Mouse (Mus musculus): Measurements from ENCODE around the gene Gm5868.
"Not testable (repeated sequence)": the region's sequence is repeated elsewhere in the genome, so short reads cannot be mapped to it uniquely, and the experiment has no call there.

Gm5868 gene

GRCm38 (mm10) chr5:72587192-72587681 lies at the start of gene Gm5868:
Gm5868 (minus strand) TSS chr5:72587551.
- DNase-seq (ENCODE audit: low read depth, low spot score) = no peak

- no peak for DNase-seq (ENCODE audit: low read depth, low spot score)
These were observed 49.2 kb upstream of the Gm5868 start for GRCm38 (mm10) chr5:72636576-72636975.

DNA sequence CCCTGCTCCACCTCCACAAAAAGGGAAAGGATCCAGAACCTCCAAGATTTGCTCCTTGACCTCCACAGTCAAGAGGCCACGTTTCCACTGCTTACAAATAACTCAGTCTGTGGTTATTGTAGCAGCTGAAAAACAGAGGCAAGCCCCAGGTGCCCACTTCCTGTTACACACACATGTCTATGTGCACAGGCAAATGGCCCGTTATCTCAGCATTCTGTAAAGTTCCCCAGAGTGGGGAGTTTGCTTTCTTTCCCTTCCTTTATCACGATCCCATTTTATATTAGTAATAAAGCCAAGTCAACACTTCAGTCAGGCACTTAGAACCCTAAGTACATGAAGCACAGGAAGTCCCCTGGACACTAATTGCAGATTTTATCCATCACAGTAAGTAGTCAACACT lies 48.8 kb upstream of the Gm5868 start:
- no peak for DNase-seq (ENCODE audit: low read depth, low spot score)

DNA sequence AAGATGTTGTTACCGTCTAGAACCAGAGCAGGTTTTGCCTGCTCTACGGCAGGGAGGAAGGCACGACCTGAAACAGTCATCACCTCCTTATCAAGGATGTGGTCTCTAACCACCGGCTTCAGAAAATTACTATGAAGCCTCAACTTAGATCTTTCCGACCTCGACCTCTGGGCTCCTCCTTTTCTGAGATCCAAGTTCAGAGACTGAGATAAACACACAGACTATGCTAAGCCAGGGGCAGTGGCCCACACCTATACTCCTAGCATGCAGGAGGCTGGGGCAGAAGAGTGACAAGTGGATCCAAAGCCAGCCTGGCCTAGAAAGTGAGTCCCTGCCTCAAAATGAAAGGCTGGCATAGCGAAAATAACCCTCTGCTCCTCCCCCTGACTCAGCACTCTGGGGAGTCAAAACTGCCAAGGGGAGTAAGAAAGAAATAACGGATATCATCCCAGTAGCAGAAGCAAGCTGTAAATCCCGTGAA lies 47.5 kb upstream of the Gm5868 start:
- DNase-seq (ENCODE audit: low read depth, low spot score) = no peak

GRCm38 (mm10) chr5:72630026-72630425 lies 42.7 kb upstream of the Gm5868 start:
- no peak for DNase-seq (ENCODE audit: low read depth, low spot score)

- no peak for DNase-seq (ENCODE audit: low read depth, low spot score)
These were observed 33.7 kb upstream of the Gm5868 start for GRCm38 (mm10) chr5:72621022-72621421.

GRCm38 (mm10) chr5:72617413-72617812 lies 30.1 kb upstream of the Gm5868 start:
- no peak for DNase-seq (ENCODE audit: low read depth, low spot score)

DNA sequence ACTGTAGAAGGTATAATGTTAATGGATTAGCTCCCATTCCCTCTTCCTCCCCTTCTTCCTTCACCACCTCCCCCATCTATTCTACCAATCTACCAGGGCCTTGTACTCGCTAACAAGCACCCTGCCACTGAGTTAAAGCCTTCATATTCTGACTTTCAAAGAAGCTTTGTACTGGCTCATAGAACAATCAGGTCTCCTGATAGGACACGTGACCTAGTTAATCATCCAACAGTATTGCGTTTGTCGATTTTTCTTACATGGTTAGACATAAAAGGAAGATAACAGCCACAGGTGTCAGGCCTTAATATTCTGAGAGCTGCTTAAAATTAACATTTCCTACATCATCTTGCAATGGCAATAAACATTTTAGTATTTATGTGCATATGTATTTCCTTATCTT lies 15.8 kb upstream of the Gm5868 start:
- no peak for DNase-seq (ENCODE audit: low read depth, low spot score)

- DNase-seq (ENCODE audit: low read depth, low spot score) = peak; percentile 3
These were observed 13.7 kb upstream of the Gm5868 start for GRCm38 (mm10) chr5:72601006-72601405.

DNA sequence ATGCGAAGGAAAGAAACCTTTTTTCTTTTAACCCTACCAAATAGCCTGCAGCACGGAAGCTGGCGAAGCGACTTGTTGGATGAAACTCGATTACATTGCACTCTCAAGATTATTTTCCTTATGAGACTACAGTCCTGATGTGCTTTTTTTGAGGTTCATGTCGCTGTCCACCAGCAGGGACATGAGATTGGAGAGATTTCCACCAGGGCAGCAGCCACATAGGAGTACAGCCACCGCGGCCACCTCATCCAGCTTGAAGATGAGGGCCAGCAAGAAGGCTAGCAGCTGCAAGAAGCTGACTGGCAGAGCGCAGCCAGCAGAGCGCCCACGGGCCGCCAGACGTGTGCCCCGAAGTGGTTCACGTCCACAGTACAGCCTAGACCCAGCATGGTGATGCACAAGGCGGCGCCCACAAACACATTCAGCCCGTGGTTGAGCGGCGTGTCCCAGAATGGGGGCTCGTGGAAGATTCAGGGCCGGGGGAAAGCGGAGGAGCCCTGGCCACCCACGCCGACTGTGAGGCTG lies 622 bp downstream of the Gm5868 start:
- not testable (repeated sequence) for DNase-seq (ENCODE audit: low read depth, low spot score)

GRCm38 (mm10) chr5:72586122-72586521 lies 1.2 kb downstream of the Gm5868 start:
- DNase-seq (ENCODE audit: low read depth, low spot score) = not testable (repeated sequence)

DNA sequence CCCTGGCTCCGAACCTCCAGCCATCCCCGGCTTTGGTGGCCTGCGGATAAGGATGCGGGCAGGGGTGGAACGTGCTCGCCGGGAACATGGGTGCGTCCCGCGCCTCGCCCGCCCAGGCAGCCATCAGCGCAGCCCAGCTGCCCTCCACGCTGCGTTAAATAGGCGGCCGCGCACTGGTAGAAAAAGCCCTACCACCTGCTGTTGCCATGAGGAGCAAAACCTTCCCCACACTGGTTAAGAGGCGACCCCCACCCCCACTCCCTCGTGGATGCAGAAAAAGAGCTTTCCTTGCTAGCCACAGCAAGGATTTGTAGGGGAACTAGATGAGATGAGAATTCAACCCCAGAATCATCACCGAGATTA lies 6.4 kb downstream of the Gm5868 start, which contains the start of gene Zar1:
Gene Zar1, minus strand, starts transcription at position 285 of the 363 bp plus-strand sequence.
- not testable (repeated sequence) for DNase-seq (ENCODE audit: low read depth, low spot score)

DNA sequence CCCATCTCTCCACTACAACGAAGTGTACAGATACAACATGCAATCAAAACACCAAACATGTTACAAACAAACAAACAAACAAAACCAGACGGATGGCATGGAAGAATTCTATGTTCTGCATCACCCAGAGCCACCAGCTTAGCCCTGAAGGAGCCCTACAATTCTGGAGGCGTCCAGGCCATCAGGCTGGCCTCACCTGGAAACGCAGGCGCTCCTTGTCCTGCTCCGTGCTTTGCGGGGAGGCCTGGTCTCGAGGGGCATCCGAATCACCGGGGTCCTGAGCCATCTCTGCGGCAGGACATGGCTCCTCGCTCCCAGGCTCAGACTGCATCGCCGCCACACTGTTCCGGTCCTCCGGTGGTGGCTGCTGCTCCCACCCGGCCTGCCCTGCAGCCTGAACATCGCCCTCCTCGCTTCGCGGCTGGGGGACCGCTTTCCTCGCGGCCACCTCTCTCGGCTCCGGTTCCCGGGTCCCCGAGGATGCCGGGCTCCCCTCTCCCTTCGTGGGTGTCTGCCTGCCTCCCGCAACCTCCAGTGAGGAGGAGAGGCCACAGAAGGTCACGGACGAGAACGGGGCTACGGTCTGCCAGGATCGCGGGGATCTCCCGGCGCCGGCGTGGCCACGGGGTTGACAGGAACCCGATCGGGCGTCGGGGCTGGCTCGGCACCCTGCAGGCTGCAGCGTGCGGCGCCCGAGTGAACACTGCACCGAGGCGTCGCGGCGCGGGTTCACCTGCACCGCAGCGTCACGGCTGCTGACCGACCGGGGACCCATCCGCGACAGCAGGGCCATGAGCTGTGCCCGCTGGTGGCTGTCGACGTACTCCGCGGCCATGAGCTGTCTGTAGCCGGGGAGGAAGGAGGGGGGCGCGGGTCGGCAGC lies 7.0 kb downstream of the Gm5868 start:
- not testable (repeated sequence) for DNase-seq (ENCODE audit: low read depth, low spot score)

DNA sequence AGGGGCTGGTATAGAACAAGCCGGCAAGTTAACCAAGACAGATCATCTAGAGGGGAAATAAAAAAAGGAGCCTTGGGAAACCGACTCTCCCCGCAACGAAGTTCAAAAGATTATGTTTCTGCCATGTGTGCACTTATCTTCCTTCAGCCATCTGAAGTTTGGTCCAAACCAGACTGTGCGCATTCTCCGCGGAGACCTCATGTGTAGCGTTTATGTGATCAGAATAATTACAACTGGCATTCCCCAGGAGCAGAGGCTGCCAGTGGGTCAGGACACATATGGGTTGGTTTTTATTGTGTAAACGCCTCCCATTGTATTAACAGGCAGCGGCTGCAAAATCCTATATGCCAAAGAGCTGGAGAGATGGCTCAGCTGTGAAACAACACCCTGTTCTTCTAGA lies 7.8 kb downstream of the Gm5868 start:
- not testable (repeated sequence) for DNase-seq (ENCODE audit: low read depth, low spot score)

DNA sequence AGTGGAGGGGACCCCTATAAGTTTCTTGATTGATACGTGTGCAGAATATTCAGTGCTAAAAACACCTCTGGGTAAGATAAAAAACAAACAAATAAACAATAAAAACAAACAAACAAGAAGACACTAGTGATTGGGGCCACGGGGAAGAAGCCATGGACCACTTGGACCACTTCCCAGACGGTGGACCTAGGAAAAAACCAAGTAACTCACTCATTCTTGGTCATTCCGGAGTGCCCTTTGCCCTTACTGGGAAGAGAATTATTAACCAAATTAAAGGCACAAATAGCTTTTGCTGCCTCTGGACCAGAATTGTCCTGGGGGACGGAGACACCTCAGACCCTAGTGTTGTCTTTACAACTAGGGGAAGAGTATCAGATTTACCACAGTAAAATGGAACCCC lies 21.7 kb downstream of the Gm5868 start:
- no peak for DNase-seq (ENCODE audit: low read depth, low spot score)

DNA sequence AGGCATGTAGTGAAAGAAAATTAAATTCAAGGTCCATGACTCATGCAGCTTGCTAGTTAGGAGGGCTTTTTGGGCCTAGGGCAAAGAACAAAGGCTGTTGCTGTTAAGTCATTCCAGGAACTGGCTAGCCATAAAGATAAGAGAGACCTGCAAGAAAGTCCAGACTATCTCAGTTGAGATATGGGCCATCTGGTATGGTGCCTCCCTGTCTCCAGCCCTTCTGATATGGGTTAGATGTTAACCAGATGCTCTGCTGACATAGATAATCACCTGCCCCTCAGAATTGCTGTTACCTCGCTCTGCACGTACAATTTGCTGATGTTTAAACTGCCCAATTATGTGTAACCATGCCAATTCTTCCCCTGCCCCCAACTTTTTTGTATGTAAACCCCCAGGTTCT lies 24.2 kb downstream of the Gm5868 start:
- DNase-seq (ENCODE audit: low read depth, low spot score) = not testable (repeated sequence)

DNA sequence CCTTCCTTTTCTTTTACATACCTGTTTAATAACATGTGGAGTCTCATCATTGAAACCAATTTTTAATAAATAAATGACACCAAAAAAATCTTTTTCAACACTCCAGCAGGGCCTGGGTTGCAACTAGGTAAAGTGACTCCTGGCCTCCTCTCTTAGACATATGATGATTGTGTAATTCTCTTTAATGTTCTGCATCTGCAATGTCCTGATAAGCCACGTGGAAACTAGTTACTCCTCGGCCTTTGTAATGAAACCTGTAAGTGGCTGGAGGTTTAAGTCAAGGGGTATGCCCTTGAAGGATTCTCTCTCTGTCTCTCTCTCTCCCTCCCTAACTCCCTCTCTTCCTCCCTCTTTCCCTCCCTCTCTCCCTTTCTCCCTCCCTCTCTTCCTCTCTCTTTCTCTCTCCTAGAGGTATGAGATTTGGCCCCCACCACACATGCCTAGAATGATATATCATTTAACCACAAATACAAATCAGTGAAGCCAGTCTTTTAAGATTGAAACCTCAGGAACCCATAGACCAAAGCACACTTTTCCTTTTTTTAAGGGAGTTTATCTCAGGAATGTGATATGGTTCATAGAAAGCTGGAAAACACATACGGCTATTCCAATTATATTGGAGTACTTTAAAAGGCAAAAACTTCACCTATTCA lies 26.2 kb downstream of the Gm5868 start:
- no peak for DNase-seq (ENCODE audit: low read depth, low spot score)

- peak; percentile 99 for DNase-seq (ENCODE audit: low read depth, low spot score)
These were observed 27.8 kb downstream of the Gm5868 start, which contains the start of gene Nfxl1 for GRCm38 (mm10) chr5:72559544-72560049. Nfxl1 (minus strand) TSS chr5:72559684.

- peak; percentile 53 for DNase-seq (ENCODE audit: low read depth, low spot score)
These were observed 28.4 kb downstream of the Gm5868 start for GRCm38 (mm10) chr5:72558716-72559526.

DNA sequence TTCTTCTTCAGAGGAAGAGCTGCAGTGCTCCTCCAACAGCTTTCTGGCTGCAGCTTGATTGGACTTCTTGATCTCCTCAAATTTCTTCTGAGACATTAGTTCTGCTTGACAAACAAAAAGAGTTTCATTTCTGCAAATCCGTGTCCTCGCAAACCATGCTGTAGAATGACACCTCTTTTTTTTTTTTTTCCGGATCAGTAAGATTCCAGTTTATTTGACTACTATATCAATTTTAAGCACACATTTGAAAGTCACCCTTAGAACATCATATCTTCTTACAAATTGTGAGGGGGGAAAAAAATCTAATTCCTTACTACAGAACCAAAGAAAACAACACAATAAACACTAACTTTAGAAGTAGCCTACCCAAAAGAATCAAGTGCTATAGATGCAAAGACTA lies 31.1 kb downstream of the Gm5868 start:
- DNase-seq (ENCODE audit: low read depth, low spot score) = no peak

- DNase-seq (ENCODE audit: low read depth, low spot score) = no peak
These were observed 36.1 kb downstream of the Gm5868 start for GRCm38 (mm10) chr5:72551209-72551608.

Data from c-Kit-negative CD71-positive TER-119-positive erythroid progenitor cells, embryonic 14.5 days (primary cell).